Mouse (Mus musculus) cortical plate, adult 2 months (tissue): ENCODE measurements around the gene Lat. TPM values are rescaled to one million over a fixed set of nuclear protein-coding genes. Genes with fewer than 3 reads are reported as not detected.
"Not testable (repeated sequence)": the region's sequence is repeated elsewhere in the genome, so short reads cannot be mapped to it uniquely, and the experiment has no call there.

Source experiments
- H3K27ac ChIP-seq: fragments of 200-500 bp; 2 replicates; pipeline ENCODE4 v1.5.1; 2012; ENCODE audit warnings: low read length, control low read depth, inconsistent platforms; ENCODE audit not compliant: insufficient read depth
- H3K4me1 ChIP-seq: fragments of 200-500 bp; 2 replicates; pipeline ENCODE4 v1.6.1; 2011; ENCODE audit warnings: low read length; ENCODE audit not compliant: control insufficient read depth, insufficient read depth
- H3K4me3 ChIP-seq: fragments of 200-500 bp; 2 replicates; pipeline ENCODE4 v1.5.1; 2011; ENCODE audit warnings: mild to moderate bottlenecking, low read length, control low read depth; ENCODE audit not compliant: insufficient read depth
- CTCF ChIP-seq: fragments of 200-500 bp; IDR thresholded peaks from 2 replicates; pipeline ENCODE4 v1.5.1; 2011; ENCODE audit warnings: mild to moderate bottlenecking, control low read depth, low read length; ENCODE audit not compliant: insufficient read depth; ENCODE audit errors: extremely low read depth
- POLR2A ChIP-seq: fragments of 200-500 bp; IDR thresholded peaks from 2 replicates; pipeline ENCODE4 v1.6.1; 2011; ENCODE audit warnings: mild to moderate bottlenecking, low read length, control low read depth; ENCODE audit not compliant: insufficient read depth; ENCODE audit errors: extremely low read depth
- polyA plus RNA-seq: library from polyadenylated mRNA; depleted of rRNA; stranded (reverse); fragments of >200 nt; gene quantifications from 2 replicates; pipeline ENCODE4 v1.2.3, GENCODE M21; 2012; rRNA removed

Lat gene
- 1.3 and 1.4 TPM in 2 replicates for polyA plus RNA-seq

- Histone ChIP-seq H3K4me3 (no peak within 1 kb of the TSS), H3K27ac (no peak within 1 kb of the TSS), H3K4me1 (no peaks in the 10 kb centered on the region)
- TF ChIP-seq POLR2A = no peak
These were observed at the start of gene Lat for GRCm38 (mm10) chr7:126369393-126369792. Gene Lat, minus strand, starts transcription at chr7:126369570.

- TF ChIP-seq CTCF (no peak), POLR2A (no peak)
- no peaks in the 10 kb centered on the region for H3K4me1 ChIP-seq
- no peak overlapping the region for H3K27ac ChIP-seq
- no peak overlapping the region for H3K4me3 ChIP-seq
These were observed 49.1 kb upstream of the Lat start for GRCm38 (mm10) chr7:126418496-126418895.

DNA sequence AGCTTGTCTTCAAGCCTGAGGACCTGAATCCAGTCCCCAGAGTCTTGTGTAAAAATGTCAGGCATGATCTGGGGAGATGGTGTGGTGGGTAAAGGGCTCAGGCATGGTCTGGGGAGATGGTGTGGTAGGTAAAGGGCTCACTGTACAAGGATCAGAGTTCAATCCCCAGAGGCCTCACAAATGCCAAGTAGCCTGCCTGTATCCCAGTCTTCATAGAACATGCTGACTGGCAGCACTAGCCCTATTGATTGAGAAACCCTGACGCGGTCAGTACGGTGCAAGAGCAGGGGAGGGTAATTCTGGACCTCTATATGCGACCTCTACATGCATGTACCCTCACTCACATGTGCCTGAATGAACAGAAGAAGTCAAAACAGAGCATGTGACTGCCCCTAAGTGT, 48.2 kb upstream of the Lat start:
- Histone ChIP-seq H3K4me1 (no peaks in the 10 kb centered on the region), H3K27ac (no peak overlapping the region), H3K4me3 (no peak overlapping the region)
- TF ChIP-seq POLR2A = no peak
- TF ChIP-seq CTCF = no peak

GRCm38 (mm10) chr7:126417045-126417444, 47.7 kb upstream of the Lat start:
- no peak for TF ChIP-seq POLR2A
- TF ChIP-seq CTCF = no peak
- Histone ChIP-seq H3K27ac (no peak overlapping the region), H3K4me1 (no peaks in the 10 kb centered on the region), H3K4me3 (no peak overlapping the region)

DNA sequence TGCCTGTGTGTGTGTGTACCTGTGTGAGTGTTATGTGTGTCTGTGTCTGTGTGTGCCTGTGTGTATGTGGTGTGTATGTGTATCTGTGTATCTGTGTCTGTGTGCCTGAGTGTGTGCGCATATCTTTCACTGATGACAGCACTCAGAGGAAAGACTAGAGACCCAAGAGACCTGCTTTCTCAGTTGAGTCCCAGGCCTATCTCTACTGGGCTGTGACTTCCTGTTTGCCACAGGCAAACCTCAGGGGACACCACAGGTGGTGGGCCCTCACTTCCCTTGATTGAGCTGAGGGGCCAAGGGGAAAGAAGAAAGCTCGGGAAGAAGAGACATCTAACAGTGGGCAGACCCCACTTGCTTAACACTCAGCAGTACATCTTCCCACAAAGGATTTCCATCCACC, 47.2 kb upstream of the Lat start:
- H3K4me1 ChIP-seq = no peaks in the 10 kb centered on the region
- no peak for TF ChIP-seq CTCF
- no peak for TF ChIP-seq POLR2A
- no peak overlapping the region for H3K4me3 ChIP-seq
- H3K27ac ChIP-seq = no peak overlapping the region

- H3K4me3 ChIP-seq = no peak within 1 kb of the TSS
- H3K27ac ChIP-seq = no peak within 1 kb of the TSS
- TF ChIP-seq POLR2A = no peak
- no peak for TF ChIP-seq CTCF
These were observed 45.4 kb upstream of the Lat start, which contains the start of gene Cd19 for GRCm38 (mm10) chr7:126414725-126415124. Gene Cd19, minus strand, starts transcription at chr7:126414889.

GRCm38 (mm10) chr7:126411061-126411460, 41.7 kb upstream of the Lat start:
- Histone ChIP-seq H3K27ac (no peak overlapping the region), H3K4me3 (no peak overlapping the region), H3K4me1 (no peaks in the 10 kb centered on the region)
- no peak for TF ChIP-seq CTCF
- TF ChIP-seq POLR2A = no peak

More at GRCm38 (mm10) chr7:126414725-126415124, 45.4 kb upstream of the Lat start, which contains the start of gene Cd19:
- H3K4me1 ChIP-seq = no peaks in the 10 kb centered on the region

- TF ChIP-seq POLR2A (no peak), CTCF (no peak)
These were observed 39.3 kb upstream of the Lat start for GRCm38 (mm10) chr7:126408686-126409085.

GRCm38 (mm10) chr7:126402518-126402917, 33.1 kb upstream of the Lat start:
- H3K27ac ChIP-seq, H3K4me3 ChIP-seq, H3K4me1 ChIP-seq: not testable (repeated sequence)

More at GRCm38 (mm10) chr7:126408686-126409085, 39.3 kb upstream of the Lat start:
- Histone ChIP-seq H3K4me1 (no peaks in the 10 kb centered on the region), H3K4me3 (no peak overlapping the region), H3K27ac (no peak overlapping the region)

GRCm38 (mm10) chr7:126399548-126399947, 30.2 kb upstream of the Lat start:
- H3K4me3 ChIP-seq = no peak overlapping the region
- TF ChIP-seq CTCF (peak; percentile 89), POLR2A (no peak)
- no peak overlapping the region for H3K27ac ChIP-seq
- 0 out of 2 replicates have a peak, but pooled peaks cover 2% of the 10 kb centered on the region for H3K4me1 ChIP-seq

DNA sequence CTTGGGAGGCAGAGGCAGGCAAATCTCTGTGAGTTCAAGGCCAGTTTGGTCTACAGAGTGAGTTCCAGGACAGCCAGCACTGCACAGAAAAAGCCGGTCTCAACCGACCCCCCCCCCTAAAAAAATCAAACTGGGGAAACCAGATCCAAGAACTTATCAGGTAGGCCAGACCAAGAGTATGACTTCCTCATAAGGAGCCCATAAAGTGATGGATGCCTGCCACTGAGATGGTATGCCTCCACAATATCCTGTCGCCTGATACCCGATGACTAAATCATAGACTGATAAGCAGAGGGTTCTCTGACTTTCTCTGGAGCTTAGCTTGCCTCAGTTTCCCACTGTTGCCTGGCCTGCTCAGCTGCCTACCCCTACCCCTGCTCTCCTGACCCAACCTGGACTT, 28.5 kb upstream of the Lat start:
- H3K4me3 ChIP-seq = no peak overlapping the region
- no peak for TF ChIP-seq POLR2A
- no peak for TF ChIP-seq CTCF
- no peak overlapping the region for H3K27ac ChIP-seq
- H3K4me1 ChIP-seq = 0 out of 2 replicates have a peak, but pooled peaks cover 2% of the 10 kb centered on the region
